Mouse (Mus musculus): ENCODE data around the gene Dync1li1. TPM values are rescaled to one million over a fixed set of nuclear protein-coding genes. Genes with fewer than 3 reads are reported as not detected.
"Not testable (repeated sequence)": the region's sequence is repeated elsewhere in the genome, so short reads cannot be mapped to it uniquely, and the experiment has no call there.

Gene Dync1li1
- polyA plus RNA-seq, 1 experiment from 2014 or later, result 16.3 TPM

DNA sequence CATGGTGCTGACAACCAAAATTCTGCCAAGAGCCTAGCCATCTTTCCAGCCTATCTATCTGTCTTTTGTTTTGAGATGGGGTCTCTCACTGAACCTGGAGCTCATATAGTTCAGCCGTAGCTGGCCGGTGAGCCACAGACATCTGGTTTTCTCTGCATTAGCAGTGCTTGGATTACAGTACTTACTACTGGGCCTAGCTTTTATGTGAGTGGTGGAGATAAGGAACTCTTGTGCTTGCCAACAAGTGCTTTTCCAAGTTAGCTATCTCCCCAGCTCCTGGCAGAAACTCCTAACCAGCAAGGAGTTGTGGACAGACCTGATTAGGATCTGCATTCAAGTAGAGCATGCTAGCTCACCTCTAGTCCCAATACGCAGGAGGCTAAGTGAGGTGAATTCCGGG lies 19.2 kb downstream of the Dync1li1 start:
- Histone ChIP-seq H3K4me2 (ENCODE audit: low read depth, low read length) (no peak overlapping the region), H3K4me1 (ENCODE audit: insufficient read depth) (no peaks in the 10 kb centered on the region), H3K27ac (ENCODE audit: low read depth) (no peak overlapping the region), H3K9me3 (ENCODE audit: low read length) (no peaks in the 10 kb centered on the region), H3K36me3 (replicated peaks; ENCODE audit: insufficient read depth, low read length) (peaks cover 32% of the 10 kb centered on the region), H3K27me3 (ENCODE audit: insufficient read depth, low read length) (no peaks in the 10 kb centered on the region), H3K9ac (replicated peaks) (no peak overlapping the region), H3K4me3 (ENCODE audit: low read depth, low read length) (no peak overlapping the region)
- ATAC-seq (no peak), DNase-seq (no peak)
- TF ChIP-seq CTCF (IDR thresholded peaks at IDR 0.05; ENCODE audit: low read depth), result no peak
- no peak for TF ChIP-seq EP300 (IDR thresholded peaks at IDR 0.05; ENCODE audit: low read depth)
- 89% methylated on average over 4 of the region's 4 CpGs for WGBS (ENCODE audit: insufficient replicate concordance)

DNA sequence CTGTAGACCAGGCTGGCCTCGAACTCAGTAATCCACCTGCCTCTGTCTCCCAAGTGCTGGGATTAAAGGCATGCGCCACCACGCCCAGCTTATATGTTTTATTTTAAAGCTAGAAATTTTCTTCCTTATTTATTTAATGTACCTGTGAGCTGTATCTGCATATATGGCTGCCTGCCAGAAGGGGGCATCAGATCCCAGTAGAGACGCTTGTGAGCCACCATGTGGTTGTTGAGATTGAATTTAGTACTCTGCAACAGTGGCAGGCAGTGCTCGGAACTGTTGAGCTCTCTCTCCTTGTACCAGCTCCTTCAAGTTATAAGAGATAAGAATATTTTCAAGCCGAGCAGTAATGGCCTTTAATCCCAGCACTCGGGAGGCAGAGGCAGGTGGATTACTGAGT lies 21.8 kb downstream of the Dync1li1 start:
- Histone ChIP-seq H3K4me3 (ENCODE audit: low read depth, low read length) (no peak overlapping the region), H3K27ac (ENCODE audit: low read depth) (no peak overlapping the region), H3K9me3 (ENCODE audit: low read length) (no peaks in the 10 kb centered on the region), H3K36me3 (replicated peaks; ENCODE audit: insufficient read depth, low read length) (peaks cover 49% of the 10 kb centered on the region), H3K4me1 (ENCODE audit: insufficient read depth) (no peaks in the 10 kb centered on the region), H3K4me2 (ENCODE audit: low read depth, low read length) (no peak overlapping the region), H3K27me3 (ENCODE audit: insufficient read depth, low read length) (no peaks in the 10 kb centered on the region), H3K9ac (replicated peaks) (no peak overlapping the region)
- DNase-seq, result peak; percentile 38
- ATAC-seq, result no peak
- 69% methylated on average over 7 of the region's 7 CpGs for WGBS (ENCODE audit: insufficient replicate concordance)
- TF ChIP-seq EP300 (IDR thresholded peaks at IDR 0.05; ENCODE audit: low read depth), result no peak
- peak; percentile 59 for TF ChIP-seq CTCF (IDR thresholded peaks at IDR 0.05; ENCODE audit: low read depth)

DNA sequence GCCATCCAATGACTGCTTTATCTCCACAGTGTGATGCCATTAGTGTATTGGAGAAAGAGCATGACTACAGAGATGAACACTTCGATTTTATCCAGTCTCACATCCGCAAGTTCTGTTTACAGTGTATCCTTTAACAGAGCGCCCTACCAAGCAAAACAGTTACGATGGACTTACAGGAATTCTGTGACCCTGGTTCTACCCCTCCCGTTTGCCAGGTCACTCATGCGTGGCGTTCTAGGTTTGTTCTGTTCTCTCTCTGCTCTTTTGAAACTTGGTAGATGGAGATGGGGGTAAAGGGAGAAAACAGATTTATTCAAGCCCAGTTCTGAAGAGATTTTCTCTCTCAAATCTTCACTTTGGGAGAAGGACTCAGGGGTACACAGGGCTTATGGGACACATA lies 24.9 kb downstream of the Dync1li1 start:
- no peak for ATAC-seq
- peaks cover 66% of the 10 kb centered on the region for H3K36me3 ChIP-seq (replicated peaks; ENCODE audit: insufficient read depth, low read length)
- WGBS (ENCODE audit: insufficient replicate concordance), result 85% methylated on average over 7 of the region's 7 CpGs
- H3K4me1 ChIP-seq (ENCODE audit: insufficient read depth), result no peaks in the 10 kb centered on the region
- H3K27ac ChIP-seq (ENCODE audit: low read depth), result no peak overlapping the region
- H3K4me3 ChIP-seq (ENCODE audit: low read depth, low read length), result no peak overlapping the region
- H3K27me3 ChIP-seq (ENCODE audit: insufficient read depth, low read length), result no peaks in the 10 kb centered on the region
- DNase-seq, result no peak
- no peak overlapping the region for H3K9ac ChIP-seq (replicated peaks)
- no peaks in the 10 kb centered on the region for H3K9me3 ChIP-seq (ENCODE audit: low read length)
- TF ChIP-seq CTCF (IDR thresholded peaks at IDR 0.05; ENCODE audit: low read depth) (no peak), EP300 (IDR thresholded peaks at IDR 0.05; ENCODE audit: low read depth) (no peak)
- H3K4me2 ChIP-seq (ENCODE audit: low read depth, low read length), result no peak overlapping the region

DNA sequence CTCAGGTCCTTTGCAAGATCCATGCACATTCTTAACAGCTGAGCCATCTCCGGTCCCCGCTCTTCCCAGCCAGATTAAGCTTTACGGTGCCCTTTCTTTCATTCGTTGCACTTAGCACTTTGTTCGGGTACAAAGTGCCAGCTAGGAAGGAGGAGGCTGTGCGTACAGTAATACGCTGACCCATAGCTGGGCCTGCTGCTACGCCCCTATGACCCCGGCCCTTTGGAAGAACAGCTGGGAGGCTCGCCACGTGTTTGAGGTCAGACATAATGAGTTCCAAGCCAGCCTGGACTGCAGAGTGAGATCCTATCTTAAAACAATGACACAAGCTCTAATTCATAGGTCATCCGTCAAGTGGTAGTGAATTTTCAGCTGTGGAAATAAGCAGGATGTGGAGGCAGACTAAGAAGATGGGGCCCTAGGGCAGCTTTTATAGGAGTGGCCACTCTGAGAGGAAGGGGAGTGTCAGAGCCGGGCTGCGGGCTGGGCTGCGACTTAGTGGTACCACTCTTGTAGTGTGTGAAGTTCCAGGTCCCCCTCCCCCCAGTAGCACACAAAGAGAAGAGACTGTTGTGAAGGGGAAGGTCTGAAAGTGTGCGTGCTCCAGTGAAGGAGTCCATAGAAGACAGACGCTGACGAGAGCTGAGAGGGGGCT lies 28.2 kb downstream of the Dync1li1 start:
- Histone ChIP-seq H3K4me1 (ENCODE audit: insufficient read depth) (no peaks in the 10 kb centered on the region), H3K27ac (ENCODE audit: low read depth) (no peak overlapping the region), H3K9ac (replicated peaks) (no peak overlapping the region), H3K27me3 (ENCODE audit: insufficient read depth, low read length) (no peaks in the 10 kb centered on the region), H3K4me2 (ENCODE audit: low read depth, low read length) (no peak overlapping the region), H3K4me3 (ENCODE audit: low read depth, low read length) (no peak overlapping the region), H3K9me3 (ENCODE audit: low read length) (no peaks in the 10 kb centered on the region), H3K36me3 (replicated peaks; ENCODE audit: insufficient read depth, low read length) (peaks cover 73% of the 10 kb centered on the region)
- DNase-seq (no peak), ATAC-seq (peak; percentile 43; the same call in 1 of the 2 replicates)
- 79% methylated on average over 18 of the region's 18 CpGs for WGBS (ENCODE audit: insufficient replicate concordance)
- TF ChIP-seq CTCF (IDR thresholded peaks at IDR 0.05; ENCODE audit: low read depth) (no peak), EP300 (IDR thresholded peaks at IDR 0.05; ENCODE audit: low read depth) (no peak)

DNA sequence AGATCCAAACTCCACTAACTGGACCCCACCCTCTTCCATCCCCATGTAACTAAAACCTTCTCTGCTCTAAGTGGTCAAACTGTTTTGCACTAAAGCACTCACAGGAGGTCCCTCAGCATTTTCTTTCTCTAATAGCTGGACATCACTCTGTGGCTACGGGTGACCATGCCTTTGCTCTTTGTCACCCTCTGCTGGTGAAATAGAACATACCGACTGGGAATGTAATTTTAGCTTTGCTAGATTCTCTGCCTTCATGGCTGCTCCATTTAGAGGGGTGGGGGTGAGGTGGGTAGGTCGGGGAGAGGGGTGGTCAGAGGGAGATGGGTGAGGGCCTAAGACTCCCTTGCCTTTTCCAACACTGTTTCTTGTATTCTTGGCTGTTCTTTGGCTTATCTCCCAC lies 38.7 kb downstream of the Dync1li1 start:
- no peak for ATAC-seq
- peaks cover 23% of the 10 kb centered on the region for H3K36me3 ChIP-seq (replicated peaks; ENCODE audit: insufficient read depth, low read length)

DNA sequence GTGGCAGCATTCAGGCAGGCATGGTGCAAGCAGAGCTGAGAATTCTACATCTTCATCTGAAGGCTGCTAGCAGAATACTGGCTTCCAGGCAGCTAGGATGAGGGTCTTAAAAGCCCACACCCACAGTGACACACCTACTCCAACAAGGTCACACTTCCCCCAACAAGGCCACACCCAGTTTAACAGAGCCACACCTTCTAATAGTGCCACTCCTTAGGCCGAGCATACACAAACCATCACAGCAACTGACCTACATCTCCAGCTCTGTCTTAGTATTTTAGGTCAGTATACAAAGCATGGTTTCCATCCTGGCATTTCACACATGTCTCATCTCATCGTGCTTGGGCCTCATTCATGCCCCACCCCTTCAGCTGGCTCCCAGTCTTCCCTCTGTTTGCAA lies 39.8 kb downstream of the Dync1li1 start:
- WGBS (ENCODE audit: insufficient replicate concordance), result 28% methylated on average over 2 of the region's 2 CpGs
- H3K36me3 ChIP-seq (replicated peaks; ENCODE audit: insufficient read depth, low read length), result peaks cover 14% of the 10 kb centered on the region
- H3K4me3 ChIP-seq (ENCODE audit: low read depth, low read length); ATAC-seq; H3K9me3 ChIP-seq (ENCODE audit: low read length); DNase-seq; H3K9ac ChIP-seq (replicated peaks); H3K4me2 ChIP-seq (ENCODE audit: low read depth, low read length); H3K27ac ChIP-seq (ENCODE audit: low read depth); H3K27me3 ChIP-seq (ENCODE audit: insufficient read depth, low read length): not testable (repeated sequence)
- H3K4me1 ChIP-seq (ENCODE audit: insufficient read depth), result peaks cover 22% of the 10 kb centered on the region

More for the DNA sequence above, 38.7 kb downstream of the Dync1li1 start:
- Histone ChIP-seq H3K9ac (replicated peaks) (no peak overlapping the region), H3K9me3 (ENCODE audit: low read length) (no peaks in the 10 kb centered on the region), H3K4me1 (ENCODE audit: insufficient read depth) (peaks cover 11% of the 10 kb centered on the region), H3K4me3 (ENCODE audit: low read depth, low read length) (no peak overlapping the region), H3K27me3 (ENCODE audit: insufficient read depth, low read length) (no peaks in the 10 kb centered on the region), H3K4me2 (ENCODE audit: low read depth, low read length) (no peak overlapping the region), H3K27ac (ENCODE audit: low read depth) (no peak overlapping the region)
- WGBS (ENCODE audit: insufficient replicate concordance), result 4% methylated on average over 3 of the region's 3 CpGs
- DNase-seq, result peak; percentile 40
- TF ChIP-seq CTCF (IDR thresholded peaks at IDR 0.05; ENCODE audit: low read depth) (peak; percentile 95), EP300 (IDR thresholded peaks at IDR 0.05; ENCODE audit: low read depth) (no peak)
